ENCODE assay signal across 9 mouse cellular contexts in the genomic region with DNA sequence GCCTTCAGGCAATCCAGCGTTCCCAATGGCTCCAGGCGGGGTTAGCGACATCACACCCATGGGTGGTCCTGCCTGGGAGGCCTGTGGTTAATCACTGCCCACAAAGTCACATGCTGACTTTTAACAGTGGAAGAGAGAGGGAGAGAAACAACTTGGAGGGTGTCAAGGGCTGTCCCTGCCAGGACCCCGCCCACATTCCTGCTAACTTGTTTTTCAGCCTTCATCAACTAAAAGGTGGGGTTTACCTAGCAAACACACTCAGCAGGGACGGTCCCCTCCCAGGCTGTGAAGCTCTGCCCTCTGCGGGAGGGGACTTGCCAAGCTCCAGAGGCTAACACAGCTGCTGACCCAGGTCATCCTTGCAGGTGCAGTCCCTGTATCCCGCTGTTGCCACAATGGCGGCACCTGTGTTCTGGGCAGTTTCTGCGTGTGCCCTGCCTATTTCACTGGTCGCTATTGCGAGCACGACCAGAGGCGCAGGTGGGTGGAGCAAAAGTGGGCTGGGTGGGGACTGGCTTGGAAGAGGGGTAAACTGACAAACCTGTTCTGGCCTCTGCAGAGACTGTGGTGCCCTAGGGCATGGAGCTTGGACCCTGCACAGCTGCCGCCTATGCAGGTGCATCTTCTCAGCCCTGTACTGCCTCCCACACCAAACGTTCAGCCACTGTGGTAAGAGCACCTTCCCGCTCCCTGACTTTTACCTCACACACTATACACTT. TPM values are rescaled to one million over a fixed set of nuclear protein-coding genes. Genes with fewer than 3 reads are reported as not detected.
A peak's percentile ranks its signal among the peaks of the same experiment; 100 is the strongest.
DNase-seq lines count a peak whose midpoint lies in the region; ATAC-seq lines count a peak whose summit lies in the region.
"Had no signal": no experiment of that assay in that cellular context is flagged by ENCODE, and none has a peak within 500 bp of the region (broad histone marks: within the 10 kb centered on the region; RNA-seq: fewer than 3 reads in every experiment).

No protein-coding gene starts in this region.

- no peaks in the 10 kb centered on the region for H3K36me3 ChIP-seq in heart, embryonic 10.5 days
- H3K36me3 ChIP-seq in intestine, embryonic 14.5 days (ENCODE audit: control insufficient read depth, insufficient read depth, low read length) = no peaks in the 10 kb centered on the region
- H3K36me3 ChIP-seq: liver, embryonic 13.5 days had no signal

- H3K27me3 ChIP-seq in heart, embryonic 10.5 days (ENCODE audit: insufficient read depth, poor library complexity, severe bottlenecking) = peaks cover 31% of the 10 kb centered on the region
- peaks cover 25% of the 10 kb centered on the region for H3K27me3 ChIP-seq in intestine, embryonic 14.5 days (replicated peaks; ENCODE audit: control insufficient read depth, insufficient read depth, low read length)

- peak; percentile 62 for ATAC-seq in intestine, embryonic 14.5 days (replicated peaks; ENCODE audit: low FRiP score, low TSS enrichment, low read depth)

- peaks cover 18% of the 10 kb centered on the region for H3K4me1 ChIP-seq in heart, embryonic 10.5 days
- H3K4me1 ChIP-seq in intestine, embryonic 14.5 days (replicated peaks; ENCODE audit: control insufficient read depth, insufficient read depth, low read length) = peaks cover 4% of the 10 kb centered on the region; the same call in 1 of the 2 replicates
- H3K4me1 ChIP-seq: liver, embryonic 13.5 days had no signal

- 8% methylated on average over 16 of the region's 16 CpGs for WGBS in heart, embryonic 10.5 days
- WGBS in intestine, embryonic 14.5 days = 4% methylated on average over 16 of the region's 16 CpGs

- peak overlapping the region; percentile 52 for H3K4me3 ChIP-seq in heart, embryonic 10.5 days
- H3K4me3 ChIP-seq in intestine, embryonic 14.5 days (ENCODE audit: low read depth, low read length) = peak overlapping the region; percentile 12; the same call in 1 of the 2 replicates
- H3K4me3 ChIP-seq: liver, embryonic 13.5 days had no signal

- H3K4me2 ChIP-seq in intestine, embryonic 14.5 days (ENCODE audit: low read length) = peak overlapping the region; percentile 39
- H3K4me2 ChIP-seq: liver, embryonic 13.5 days had no signal

- no peak overlapping the region; the same call in 1 of the 2 replicates for H3K27ac ChIP-seq in heart, embryonic 10.5 days
- no peak overlapping the region for H3K27ac ChIP-seq in intestine, embryonic 14.5 days (ENCODE audit: low read depth)
- H3K27ac ChIP-seq: liver, embryonic 13.5 days had no signal

- H3K9ac ChIP-seq in intestine, embryonic 14.5 days (ENCODE audit: low read length) = no peak overlapping the region
- H3K9ac ChIP-seq: liver, embryonic 13.5 days had no signal

- no peak for DNase-seq in heart, embryonic 10.5 days (ENCODE audit: low spot score)
- no peak for DNase-seq in heart, postnatal 36 days
- DNase-seq in embryo, embryonic 11.5 days (ENCODE audit: low read depth, low spot score) = peak; percentile 16
- DNase-seq in intestine, embryonic 14.5 days (ENCODE audit: low spot score) = peak; percentile 66
- peak; percentile 36 for DNase-seq in lung, postnatal 10 days
- peak; percentile 9 to 17 for DNase-seq in thymus, postnatal 10 days (ENCODE audit: low spot score in 2 of 2)
- DNase-seq in left cerebral cortex, adult 8-10 months (ENCODE audit: low spot score in 2 of 2) = no peak
- DNase-seq in gastrocnemius, postnatal 36 days = no peak
- DNase-seq: liver, embryonic 13.5 days had no signal

- no peaks in the 10 kb centered on the region for H3K9me3 ChIP-seq in heart, embryonic 10.5 days
- no peaks in the 10 kb centered on the region for H3K9me3 ChIP-seq in intestine, embryonic 14.5 days (ENCODE audit: control insufficient read depth, low read length)
- H3K9me3 ChIP-seq: liver, embryonic 13.5 days had no signal

- intact Hi-C loops in heart, postnatal 36 days (cut with DNase I) = no loop called here
- intact Hi-C loops in gastrocnemius, postnatal 36 days (cut with DNase I) = no loop called here

RNA-seq across cellular contexts. Expression of a gene that starts 1.5 kb away (rescaled TPM):
- 1.5 and 2.0 TPM in 2 replicates for polyA plus RNA-seq in heart, embryonic 10.5 days (2016; fragmentation: Nextera tagmentation; extraction: Ambion mirVana)
- total RNA-seq in heart, postnatal 36 days (2021) = not detected
- 0.23 TPM in 2 replicates for polyA plus RNA-seq in intestine, embryonic 14.5 days (2014; fragmentation: Nextera tagmentation; extraction: Ambion mirVana)
- not detected for total RNA-seq in left cerebral cortex, adult 8-10 months (2022)
- not detected for total RNA-seq in gastrocnemius, postnatal 36 days (2021)
- polyA plus RNA-seq: liver, embryonic 13.5 days had no signal

RNA-seq across cellular contexts. Expression of a gene that starts 23.8 kb away (rescaled TPM):
- polyA plus RNA-seq in heart, embryonic 10.5 days (2016; fragmentation: Nextera tagmentation; extraction: Ambion mirVana) = 0.13 TPM in 1 of 2 replicates, not detected in the other
- not detected for total RNA-seq in heart, postnatal 36 days (2021)
- polyA plus RNA-seq in intestine, embryonic 14.5 days (2014; fragmentation: Nextera tagmentation; extraction: Ambion mirVana) = not detected in 2 replicates
- total RNA-seq in left cerebral cortex, adult 8-10 months (2022) = not detected
- not detected for total RNA-seq in gastrocnemius, postnatal 36 days (2021)
- polyA plus RNA-seq: liver, embryonic 13.5 days had no signal

RNA-seq across cellular contexts. Expression of a gene that starts 38.7 kb away (rescaled TPM):
- not detected in 2 replicates for polyA plus RNA-seq in heart, embryonic 10.5 days (2016; fragmentation: Nextera tagmentation; extraction: Ambion mirVana)
- total RNA-seq in heart, postnatal 36 days (2021) = not detected
- not detected in 2 replicates for polyA plus RNA-seq in intestine, embryonic 14.5 days (2014; fragmentation: Nextera tagmentation; extraction: Ambion mirVana)
- total RNA-seq in left cerebral cortex, adult 8-10 months (2022) = not detected
- not detected for total RNA-seq in gastrocnemius, postnatal 36 days (2021)
- polyA plus RNA-seq: liver, embryonic 13.5 days had no signal

RNA-seq across cellular contexts. Expression of a gene that starts 42.5 kb away (rescaled TPM):
- polyA plus RNA-seq in heart, embryonic 10.5 days (2016; fragmentation: Nextera tagmentation; extraction: Ambion mirVana) = 0.10 TPM in 1 of 2 replicates, not detected in the other
- not detected for total RNA-seq in heart, postnatal 36 days (2021)
- 1.2 TPM in 2 replicates for polyA plus RNA-seq in intestine, embryonic 14.5 days (2014; fragmentation: Nextera tagmentation; extraction: Ambion mirVana)
- total RNA-seq in left cerebral cortex, adult 8-10 months (2022) = 10 to 100 TPM; 24.4 to 27.5 (median 26.4) TPM
- total RNA-seq in gastrocnemius, postnatal 36 days (2021) = not detected
- polyA plus RNA-seq: liver, embryonic 13.5 days had no signal

Comparison
In these comparisons a context has a peak if more than half of its experiments do, and no peak if none do; other contexts are left out.
1. DNase-seq: peak in embryo, embryonic 11.5 days (single experiment), intestine, embryonic 14.5 days (single experiment), lung, postnatal 10 days (single experiment) and thymus, postnatal 10 days (2 of 2); none in heart, embryonic 10.5 days (single experiment), heart, postnatal 36 days (0 of 2), left cerebral cortex, adult 8-10 months (0 of 2) and gastrocnemius, postnatal 36 days (0 of 2).